Mouse (Mus musculus) cerebellum, postnatal 36 days (tissue): ENCODE measurements around the gene Trio.
A peak's percentile ranks its signal among the peaks of the same experiment; 100 is the strongest.

Experiments
- DNase-seq, 2 experiments: peaks; one replicate each; pipeline ENCODE4 v3.0.0; 2021 to 2022; ENCODE audit warnings: mixed read lengths in 2 of 2

Trio gene

DNA sequence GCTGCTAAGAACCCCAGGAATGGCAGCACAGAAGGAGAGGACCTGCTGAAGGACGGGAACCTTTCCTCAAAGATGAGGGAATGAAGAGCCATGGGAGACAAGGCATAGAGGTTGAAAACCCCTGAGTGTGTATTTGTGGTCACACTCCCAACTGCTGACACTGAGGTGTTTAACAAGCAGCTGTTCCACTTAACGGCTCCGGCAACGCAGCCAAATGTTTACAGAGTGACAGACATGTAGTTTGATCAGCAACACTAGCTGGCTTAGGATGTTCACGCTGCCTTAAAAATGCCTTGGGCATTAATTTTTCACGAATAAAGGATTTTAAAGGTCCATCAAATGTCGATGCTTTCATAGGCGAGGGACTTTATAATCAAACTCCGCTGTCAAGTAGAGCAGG lies 106.8 kb downstream of the Trio start:
- DNase-seq, result no peak

GRCm38 (mm10) chr15:27916204-27916603 lies 109.4 kb downstream of the Trio start:
- no peak for DNase-seq

- no peak for DNase-seq
These were observed 112.6 kb downstream of the Trio start for GRCm38 (mm10) chr15:27913013-27913412.

GRCm38 (mm10) chr15:27911196-27911595 lies 114.5 kb downstream of the Trio start:
- DNase-seq, result no peak

- DNase-seq, result no peak
These were observed 115.5 kb downstream of the Trio start for GRCm38 (mm10) chr15:27910179-27910578.

DNA sequence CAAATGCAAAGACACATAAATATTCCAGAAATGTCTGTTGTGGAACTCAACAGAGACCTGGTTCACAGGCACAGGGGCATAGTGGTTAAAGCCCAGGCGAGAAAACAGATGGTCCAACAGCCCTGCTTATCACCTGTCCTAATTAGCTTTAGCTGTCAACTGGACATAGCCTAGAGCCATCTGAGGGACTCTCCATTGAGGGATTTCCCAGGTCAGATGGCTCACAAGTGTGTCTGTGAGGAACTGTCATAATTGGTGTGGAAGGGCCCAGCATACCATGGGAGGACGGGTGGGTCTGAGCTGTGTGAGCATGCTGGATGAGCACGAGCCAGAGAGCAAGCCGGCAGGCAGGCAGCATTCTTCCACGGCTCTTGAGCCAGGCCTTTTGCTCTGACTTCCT lies 118.0 kb downstream of the Trio start:
- DNase-seq, result peak; percentile 38 to 46

- DNase-seq, result no peak
These were observed 119.2 kb downstream of the Trio start for GRCm38 (mm10) chr15:27906409-27906808.

DNA sequence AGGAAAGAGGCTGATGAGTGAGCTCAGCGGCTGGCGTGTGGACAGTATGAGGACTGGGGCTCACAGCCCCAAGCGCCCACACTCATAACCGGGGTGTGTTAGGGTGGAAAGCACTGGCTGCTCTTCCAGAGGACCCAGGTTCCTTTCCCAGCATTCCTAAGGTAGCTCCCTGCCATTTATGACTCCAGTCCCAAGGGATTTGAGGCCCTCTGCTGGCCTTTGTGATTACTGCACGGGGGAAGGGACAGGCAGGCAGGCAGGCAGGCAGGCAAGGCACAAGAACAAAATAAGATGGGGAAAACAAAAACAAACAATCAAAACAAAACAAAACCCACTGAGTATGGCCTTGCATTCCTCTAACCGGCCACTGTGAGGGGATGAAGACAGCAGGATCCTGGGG lies 120.3 kb downstream of the Trio start:
- peak; percentile 65 to 66 for DNase-seq

- DNase-seq, result no peak
These were observed 121.2 kb downstream of the Trio start for GRCm38 (mm10) chr15:27904346-27905005.

GRCm38 (mm10) chr15:27901200-27901599 lies 124.4 kb downstream of the Trio start:
- DNase-seq, result no peak

- DNase-seq, result no peak
These were observed 126.7 kb downstream of the Trio start for GRCm38 (mm10) chr15:27898795-27899406.

DNA sequence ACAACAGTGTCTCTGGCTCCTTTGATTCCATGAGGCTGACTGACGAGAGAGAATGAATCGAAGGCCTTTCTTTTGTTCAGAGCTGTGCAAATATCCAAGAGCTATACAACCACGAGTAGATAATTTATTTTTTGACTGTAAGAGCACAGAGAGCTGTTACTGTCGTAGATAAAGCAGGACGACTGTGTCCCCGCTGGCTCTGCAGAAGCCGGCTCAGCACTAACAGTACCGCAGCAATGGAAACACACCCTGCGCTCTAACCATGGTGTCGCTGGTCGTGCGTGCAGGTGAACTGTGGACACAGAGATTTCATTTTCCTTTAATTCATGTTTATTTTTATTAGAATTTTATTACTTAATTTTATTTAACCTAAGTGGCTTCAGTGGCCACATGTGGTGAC lies 131.5 kb downstream of the Trio start:
- no peak for DNase-seq

- no peak for DNase-seq
These were observed 133.6 kb downstream of the Trio start for GRCm38 (mm10) chr15:27892029-27892428.

GRCm38 (mm10) chr15:27890666-27891065 lies 135.0 kb downstream of the Trio start:
- DNase-seq, result no peak

- DNase-seq, result no peak
These were observed 137.5 kb downstream of the Trio start for GRCm38 (mm10) chr15:27888153-27888552.

- no peak for DNase-seq
These were observed 138.7 kb downstream of the Trio start for GRCm38 (mm10) chr15:27886992-27887391.

GRCm38 (mm10) chr15:27884347-27885250 lies 141.0 kb downstream of the Trio start:
- DNase-seq, result peak; percentile 75 to 85

DNA sequence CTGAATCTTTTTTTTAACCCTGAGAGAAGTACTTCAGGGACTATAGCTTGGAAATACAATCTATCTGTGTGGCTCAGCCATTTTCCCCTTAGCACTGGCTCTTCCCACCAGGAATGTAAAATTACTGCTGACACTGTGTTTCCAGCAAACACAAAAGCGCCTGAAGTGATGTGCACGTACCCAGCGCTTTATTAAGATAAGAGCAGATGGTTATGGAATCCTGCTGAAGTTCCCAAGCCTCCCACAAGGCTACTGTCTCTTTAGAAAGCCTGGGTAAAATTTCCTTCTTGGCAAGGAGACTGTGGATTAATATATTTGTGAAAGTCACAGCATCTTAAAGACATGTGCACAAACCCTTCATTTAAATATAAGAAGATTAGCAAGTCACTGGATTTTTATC lies 141.8 kb downstream of the Trio start:
- no peak for DNase-seq

GRCm38 (mm10) chr15:27882898-27883297 lies 142.8 kb downstream of the Trio start:
- DNase-seq, result no peak

GRCm38 (mm10) chr15:27877831-27878230 lies 147.8 kb downstream of the Trio start:
- DNase-seq, result no peak

DNA sequence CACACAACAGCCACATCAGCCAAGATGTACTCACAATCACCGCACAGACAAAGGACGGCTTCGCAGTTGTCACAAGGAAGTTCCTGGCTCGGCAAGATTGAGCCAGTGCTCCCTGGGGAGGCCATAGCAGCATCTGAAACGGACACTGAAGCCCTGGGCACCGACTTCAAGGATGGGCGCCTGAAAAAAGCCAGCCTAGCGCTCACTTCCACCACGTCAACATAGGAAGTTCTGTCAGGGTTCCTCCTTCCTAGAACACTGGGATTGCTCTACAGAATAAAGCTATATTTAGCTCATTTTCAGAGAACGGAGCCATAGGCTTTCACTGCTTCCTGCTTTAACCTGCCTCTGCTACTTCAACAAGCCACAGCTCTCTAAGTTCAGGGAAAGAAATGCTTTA lies 149.3 kb downstream of the Trio start:
- no peak for DNase-seq

- no peak for DNase-seq
These were observed 149.9 kb downstream of the Trio start for GRCm38 (mm10) chr15:27875753-27876152.

DNA sequence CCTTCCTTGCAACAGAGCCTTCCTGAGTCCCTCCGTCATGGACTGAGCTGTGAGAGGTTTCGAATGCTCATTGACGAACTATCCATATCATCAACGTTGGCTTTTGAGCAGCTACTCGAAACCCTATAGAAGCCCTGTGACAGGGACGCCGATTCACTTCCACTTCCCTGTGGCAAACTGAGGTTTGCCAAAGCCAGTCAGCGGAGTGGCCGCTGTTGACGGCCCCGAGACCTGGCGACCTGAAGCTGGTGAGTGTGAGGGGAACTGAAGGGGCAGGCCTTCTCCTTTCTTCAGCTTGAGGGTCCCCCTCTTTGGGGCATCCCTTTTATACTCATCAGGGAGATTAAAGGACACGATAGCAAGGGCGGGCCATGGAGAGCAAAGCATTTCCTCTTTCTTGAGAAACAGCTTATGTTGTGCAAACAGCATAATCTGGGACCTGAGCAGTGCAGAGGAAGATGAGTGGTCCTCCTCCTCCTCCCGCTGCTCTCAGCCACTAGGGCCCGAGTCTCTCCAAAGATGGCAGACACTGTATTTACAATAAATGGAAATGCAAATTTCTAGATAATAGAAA lies 151.8 kb downstream of the Trio start:
- DNase-seq, result no peak
